Mouse (Mus musculus) neural tube, embryonic 12.5 days (tissue): ENCODE data around the gene Slc29a2. TPM values are rescaled to one million over a fixed set of nuclear protein-coding genes. Genes with fewer than 3 reads are reported as not detected.
A peak's percentile ranks its signal among the peaks of the same experiment; 100 is the strongest.

Source experiments
- ATAC-seq: fragments of 200-750 bp; cut with Nextera tagmentation; 2 replicates; pipeline ENCODE4 v1.8.0; 2017; ENCODE audit warnings: low read depth, mild to moderate bottlenecking, moderate TSS enrichment, moderate library complexity; ENCODE audit not compliant: low FRiP score
- H3K27ac ChIP-seq: fragments of 300-500 bp; sonication (generic); 2 replicates; pipeline ENCODE4 v1.5.1; 2016
- H3K27me3 ChIP-seq: fragments of 300-500 bp; sonication (generic); replicated peaks from 2 replicates; pipeline ENCODE4 v1.6.1; 2016; ENCODE audit warnings: mild to moderate bottlenecking
- H3K36me3 ChIP-seq: fragments of 300-500 bp; sonication (generic); 2 replicates; pipeline ENCODE4 v1.6.1; 2016; ENCODE audit warnings: mild to moderate bottlenecking
- H3K4me1 ChIP-seq: fragments of 300-500 bp; sonication (generic); 2 replicates; pipeline ENCODE4 v1.6.1; 2016
- H3K4me2 ChIP-seq: fragments of 300-500 bp; sonication (generic); replicated peaks from 2 replicates; pipeline ENCODE4 v1.6.1; 2016; ENCODE audit warnings: mild to moderate bottlenecking
- H3K4me3 ChIP-seq: fragments of 300-500 bp; sonication (generic); 2 replicates; pipeline ENCODE4 v1.5.1; 2016
- H3K9ac ChIP-seq: fragments of 300-500 bp; sonication (generic); 2 replicates; pipeline ENCODE4 v1.6.1; 2016; ENCODE audit warnings: mild to moderate bottlenecking
- H3K9me3 ChIP-seq: fragments of 300-500 bp; sonication (generic); 2 replicates; pipeline ENCODE4 v1.6.1; 2016; ENCODE audit warnings: mild to moderate bottlenecking
- WGBS: fragments of 180-500 bp; shearing (Covaris S2); methylation state at CpG from one replicate; pipeline ENCODE4 v1.1.7; 2016; 5-methylcytosine and 5-hydroxymethylcytosine counted together
- polyA plus RNA-seq: library from polyadenylated mRNA; unstranded; fragments of >200 nt; fragmentation: Nextera tagmentation; extraction: Ambion mirVana; gene quantifications from 2 replicates; pipeline ENCODE4 v1.2.1, GENCODE M21; 2016

Slc29a2 gene
- 6.1 and 6.2 TPM in 2 replicates for polyA plus RNA-seq

- peak within 1 kb of the TSS; percentile 76 for H3K27ac ChIP-seq
- H3K4me1 ChIP-seq: peaks cover 8% of the 10 kb centered on the region
- no peaks in the 10 kb centered on the region for H3K27me3 ChIP-seq
- under 1% methylated on average over 62 of the region's 62 CpGs for WGBS
- peak; percentile 95 for ATAC-seq
- H3K4me3 ChIP-seq: peak within 1 kb of the TSS; percentile 72
- H3K36me3 ChIP-seq: peaks cover 19% of the 10 kb centered on the region
- peak within 1 kb of the TSS; percentile 87 for H3K4me2 ChIP-seq
- H3K9ac ChIP-seq: peak within 1 kb of the TSS; percentile 74
- no peaks in the 10 kb centered on the region for H3K9me3 ChIP-seq
Observed at GRCm38 (mm10) chr19:5023621-5024479, at the start of gene Slc29a2. Gene Slc29a2, plus strand, starts transcription at chr19:5023860.

DNA sequence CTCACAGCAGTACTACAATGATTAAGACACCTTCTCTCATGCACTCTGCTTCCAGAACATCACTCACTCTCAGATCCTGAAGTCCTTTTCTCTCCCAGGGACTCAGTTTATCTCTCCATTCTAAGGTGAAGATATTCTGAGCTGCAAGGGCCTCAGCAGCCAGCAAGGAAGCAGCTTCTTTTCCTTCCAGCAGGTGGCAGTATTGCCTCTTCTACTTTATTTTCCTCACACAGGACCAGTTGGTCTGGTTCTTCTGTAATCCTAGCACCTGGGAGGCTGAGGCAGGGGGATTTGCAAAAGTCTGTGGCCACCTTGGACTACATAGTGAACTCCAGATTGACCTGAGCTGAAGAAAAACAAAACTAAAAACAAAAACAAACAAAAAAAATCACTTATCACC lies 41.9 kb upstream of the Slc29a2 start:
- ATAC-seq: no peak
- Histone ChIP-seq H3K27me3 (peaks cover 40% of the 10 kb centered on the region), H3K4me1 (no peaks in the 10 kb centered on the region)

DNA sequence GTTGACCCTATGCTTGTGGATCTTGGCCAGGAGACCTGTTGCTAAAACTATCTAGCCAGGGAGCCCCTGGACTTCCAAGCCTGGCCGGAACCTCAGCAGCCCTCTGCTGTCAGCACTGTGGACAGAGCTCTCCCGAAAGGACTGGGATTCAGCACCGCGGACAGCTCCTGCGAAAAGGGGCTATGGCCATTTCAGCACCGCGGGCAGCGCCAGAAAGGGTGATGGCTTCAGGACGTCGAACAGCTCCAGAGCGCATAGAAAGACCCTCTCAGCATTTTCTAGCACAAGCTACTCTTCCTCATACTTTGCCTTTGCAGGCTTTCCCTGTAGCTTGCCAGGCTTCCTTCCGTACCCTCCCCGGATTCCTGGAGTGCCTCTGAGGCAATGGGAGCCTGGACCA lies 34.6 kb upstream of the Slc29a2 start:
- Histone ChIP-seq H3K4me3 (peak overlapping the region; percentile 38; the same call in 1 of the 2 replicates), H3K4me1 (peaks cover 8% of the 10 kb centered on the region), H3K4me2 (peak overlapping the region; percentile 60), H3K9me3 (no peaks in the 10 kb centered on the region), H3K9ac (no peak overlapping the region), H3K27me3 (peaks cover 93% of the 10 kb centered on the region), H3K36me3 (no peaks in the 10 kb centered on the region), H3K27ac (no peak overlapping the region)
- 3% methylated on average over 13 of the region's 13 CpGs for WGBS
- no peak for ATAC-seq

More for the DNA sequence above, 41.9 kb upstream of the Slc29a2 start:
- Histone ChIP-seq H3K27ac (no peak overlapping the region), H3K9me3 (no peaks in the 10 kb centered on the region), H3K36me3 (no peaks in the 10 kb centered on the region), H3K9ac (no peak overlapping the region), H3K4me3 (no peak overlapping the region), H3K4me2 (no peak overlapping the region)

GRCm38 (mm10) chr19:4989434-4990255 lies 34.0 kb upstream of the Slc29a2 start:
- no peaks in the 10 kb centered on the region for H3K36me3 ChIP-seq
- peak overlapping the region; percentile 60 for H3K4me2 ChIP-seq
- H3K27ac ChIP-seq: no peak overlapping the region
- H3K9me3 ChIP-seq: no peaks in the 10 kb centered on the region
- peaks cover 8% of the 10 kb centered on the region for H3K4me1 ChIP-seq
- 15% methylated on average over 47 of the region's 47 CpGs for WGBS
- H3K4me3 ChIP-seq: peak overlapping the region; percentile 38
- H3K9ac ChIP-seq: peak overlapping the region; percentile 48
- peaks cover 86% of the 10 kb centered on the region for H3K27me3 ChIP-seq
- peak; percentile 50; the same call in 1 of the 2 replicates for ATAC-seq

GRCm38 (mm10) chr19:4990256-4990625 lies 33.4 kb upstream of the Slc29a2 start, which contains the start of gene Npas4:
Gene Npas4, minus strand, starts transcription at chr19:4990316.
- peak within 1 kb of the TSS; percentile 48 for H3K9ac ChIP-seq
- peak within 1 kb of the TSS; percentile 60 for H3K4me2 ChIP-seq
- H3K4me3 ChIP-seq: peak within 1 kb of the TSS; percentile 38
- H3K36me3 ChIP-seq: no peaks in the 10 kb centered on the region
- H3K27me3 ChIP-seq: peaks cover 80% of the 10 kb centered on the region
- H3K27ac ChIP-seq: no peak within 1 kb of the TSS
- H3K4me1 ChIP-seq: peaks cover 8% of the 10 kb centered on the region
- no peak for ATAC-seq
- H3K9me3 ChIP-seq: no peaks in the 10 kb centered on the region
- 16% methylated on average over 4 of the region's 4 CpGs for WGBS

DNA sequence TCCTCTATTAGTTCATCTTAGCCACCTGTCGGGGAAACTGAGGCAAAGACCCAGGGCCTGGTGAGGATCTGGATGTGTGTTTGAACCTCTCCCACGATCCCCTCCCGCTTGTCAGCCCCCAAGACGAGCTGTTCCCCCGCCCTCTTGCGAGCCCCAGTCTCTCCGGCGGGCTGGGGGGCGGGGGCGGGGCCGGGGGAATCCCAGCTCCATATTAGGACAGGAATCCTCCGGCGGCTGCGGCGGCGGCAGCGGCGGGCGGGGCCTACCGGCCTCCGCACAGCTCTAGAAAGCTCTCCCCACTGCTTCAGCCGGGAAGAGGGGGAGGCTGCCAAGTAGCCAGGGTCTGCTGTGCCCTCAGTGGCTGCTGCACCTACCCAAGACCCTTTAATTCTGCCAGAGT lies 32.9 kb upstream of the Slc29a2 start:
- H3K27me3 ChIP-seq: peaks cover 76% of the 10 kb centered on the region
- WGBS: 2% methylated on average over 20 of the region's 22 CpGs

DNA sequence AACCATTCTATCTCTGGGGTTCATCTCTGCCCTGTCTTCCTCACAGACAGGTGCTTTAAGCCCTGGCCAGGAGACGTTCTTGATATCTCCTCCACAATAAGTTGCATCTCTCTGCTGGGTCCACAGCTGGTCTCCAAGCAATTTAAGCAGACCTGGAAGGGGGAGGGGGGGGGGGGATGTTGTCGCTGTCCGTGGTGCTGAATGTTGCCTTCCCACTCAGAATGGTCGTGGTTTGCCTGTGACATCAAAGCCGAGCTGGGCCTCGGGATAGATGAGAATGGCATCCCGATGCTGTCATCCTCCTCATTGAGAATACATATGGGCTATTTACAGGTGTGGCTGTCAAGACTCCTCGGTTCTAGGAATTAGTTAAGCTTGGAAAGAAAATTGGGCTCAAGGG lies 31.3 kb upstream of the Slc29a2 start:
- H3K4me1 ChIP-seq: peaks cover 8% of the 10 kb centered on the region
- H3K36me3 ChIP-seq: no peaks in the 10 kb centered on the region
- ATAC-seq: no peak
- peaks cover 59% of the 10 kb centered on the region for H3K27me3 ChIP-seq
- H3K4me2 ChIP-seq: no peak overlapping the region
- no peaks in the 10 kb centered on the region for H3K9me3 ChIP-seq
- no peak overlapping the region for H3K27ac ChIP-seq
- WGBS: 18% methylated on average over 8 of the region's 8 CpGs
- H3K4me3 ChIP-seq: no peak overlapping the region
- H3K9ac ChIP-seq: no peak overlapping the region

More for the DNA sequence above, 32.9 kb upstream of the Slc29a2 start:
- Histone ChIP-seq H3K27ac (no peak overlapping the region), H3K4me3 (peak overlapping the region; percentile 16), H3K9me3 (no peaks in the 10 kb centered on the region), H3K4me2 (peak overlapping the region; percentile 60), H3K4me1 (peaks cover 8% of the 10 kb centered on the region), H3K9ac (0 out of 2 replicates have a peak overlapping the region, but pooled peaks have one; percentile 13), H3K36me3 (no peaks in the 10 kb centered on the region)
- ATAC-seq: no peak

DNA sequence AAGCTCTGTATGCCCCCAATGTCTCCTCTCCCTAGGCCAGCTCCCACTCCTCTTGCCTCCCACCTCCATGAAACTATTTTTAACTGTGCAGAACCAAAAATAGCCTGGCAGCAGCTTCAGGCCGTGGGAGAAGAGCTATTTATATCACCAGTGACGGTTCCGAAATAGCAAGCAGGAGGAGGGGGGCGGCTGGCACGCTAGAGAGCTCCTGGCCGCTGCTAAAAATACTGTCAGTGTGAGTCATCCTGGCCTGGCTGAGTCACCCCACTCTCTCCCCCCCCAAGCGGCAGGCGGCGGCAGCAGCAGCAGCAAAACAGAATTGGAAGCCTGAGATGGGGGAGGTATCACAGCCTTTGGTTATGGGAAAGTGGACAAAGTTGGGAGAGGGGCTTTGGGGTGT lies 30.8 kb upstream of the Slc29a2 start:
- ATAC-seq: no peak
- no peaks in the 10 kb centered on the region for H3K9me3 ChIP-seq
- H3K4me3 ChIP-seq: no peak overlapping the region
- no peaks in the 10 kb centered on the region for H3K36me3 ChIP-seq
- H3K27ac ChIP-seq: no peak overlapping the region
- no peak overlapping the region for H3K9ac ChIP-seq
- no peak overlapping the region for H3K4me2 ChIP-seq
- 6% methylated on average over 9 of the region's 9 CpGs for WGBS
- peaks cover 58% of the 10 kb centered on the region for H3K27me3 ChIP-seq
- peaks cover 8% of the 10 kb centered on the region for H3K4me1 ChIP-seq

GRCm38 (mm10) chr19:4994043-4994442 lies 29.6 kb upstream of the Slc29a2 start:
- Histone ChIP-seq H3K27me3 (peaks cover 48% of the 10 kb centered on the region), H3K27ac (no peak overlapping the region), H3K4me3 (no peak overlapping the region), H3K9me3 (no peaks in the 10 kb centered on the region), H3K4me2 (no peak overlapping the region), H3K9ac (no peak overlapping the region), H3K4me1 (peaks cover 8% of the 10 kb centered on the region), H3K36me3 (no peaks in the 10 kb centered on the region)
- no peak for ATAC-seq
- 65% methylated on average over 5 of the region's 5 CpGs for WGBS

GRCm38 (mm10) chr19:4999445-5000140 lies 24.1 kb upstream of the Slc29a2 start:
- no peak for ATAC-seq
- H3K4me1 ChIP-seq: peaks cover 8% of the 10 kb centered on the region
- WGBS: 76% methylated on average over 6 of the region's 6 CpGs

DNA sequence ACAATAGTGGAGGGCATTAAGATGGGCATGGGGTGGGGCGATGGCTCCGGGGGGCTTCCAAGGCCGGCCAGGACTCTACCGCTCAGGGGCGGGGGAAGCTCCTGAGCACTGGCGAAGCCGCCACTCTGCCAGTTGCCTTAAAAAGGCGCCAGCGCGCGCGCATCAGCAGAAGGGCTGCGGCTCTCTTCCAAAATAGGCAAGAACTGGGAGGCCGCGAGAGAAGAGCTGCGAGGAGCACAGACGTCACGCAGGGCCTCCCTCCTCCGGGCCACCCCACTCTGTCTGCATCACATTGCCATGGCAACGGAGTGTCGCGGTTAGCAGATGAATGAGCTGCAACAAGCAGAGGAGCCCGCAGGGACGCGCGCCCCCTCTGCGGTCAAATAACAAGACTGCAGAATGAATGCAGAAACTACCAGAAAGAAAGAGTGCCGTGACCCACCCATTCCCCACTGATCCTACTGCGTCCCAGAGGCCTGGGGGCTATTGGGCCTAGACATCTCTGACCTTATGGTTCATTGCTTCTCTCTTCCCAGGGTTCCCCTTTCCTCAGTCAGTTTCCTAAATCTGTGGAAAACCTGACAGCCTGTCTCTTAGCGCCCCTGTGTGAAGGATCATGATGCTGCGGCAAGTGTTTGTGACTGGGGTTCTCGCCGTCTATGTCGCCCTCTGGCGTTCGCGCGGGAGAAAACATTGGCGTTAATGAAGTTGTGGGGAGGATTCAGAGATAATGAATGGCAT lies 21.8 kb upstream of the Slc29a2 start:
- WGBS: under 1% methylated on average over 39 of the region's 39 CpGs
- H3K4me1 ChIP-seq: peaks cover 8% of the 10 kb centered on the region
- H3K4me3 ChIP-seq: peak overlapping the region; percentile 32
- peaks cover 12% of the 10 kb centered on the region for H3K27me3 ChIP-seq
- no peaks in the 10 kb centered on the region for H3K36me3 ChIP-seq
- peak overlapping the region; percentile 77 for H3K4me2 ChIP-seq
- peak overlapping the region; percentile 58; the same call in 1 of the 2 replicates for H3K9ac ChIP-seq
- H3K27ac ChIP-seq: peak overlapping the region; percentile 74
- H3K9me3 ChIP-seq: no peaks in the 10 kb centered on the region
- ATAC-seq: peak; percentile 96

More at GRCm38 (mm10) chr19:4999445-5000140, 24.1 kb upstream of the Slc29a2 start:
- H3K9ac ChIP-seq: no peak overlapping the region
- H3K27ac ChIP-seq: no peak overlapping the region
- H3K36me3 ChIP-seq: no peaks in the 10 kb centered on the region
- no peak overlapping the region for H3K4me3 ChIP-seq
- peaks cover 12% of the 10 kb centered on the region for H3K27me3 ChIP-seq
- no peak overlapping the region for H3K4me2 ChIP-seq
- H3K9me3 ChIP-seq: no peaks in the 10 kb centered on the region
